Mouse (Mus musculus) limb, embryonic 11.5 days (tissue): ENCODE data around the gene Tbcd. TPM values are rescaled to one million over a fixed set of nuclear protein-coding genes. Genes with fewer than 3 reads are reported as not detected.

Experiments used
- ATAC-seq: fragments of 200-750 bp; cut with Nextera tagmentation; 2 replicates; pipeline ENCODE4 v1.8.0; 2017; ENCODE audit warnings: low read depth; ENCODE audit not compliant: insufficient number of reproducible peaks, low FRiP score, low TSS enrichment
- DNase-seq: peaks from one replicate; pipeline ENCODE4 v3.0.0-alpha.2; 2015; ENCODE audit warnings: low spot score
- H3K27ac ChIP-seq: fragments of 300-500 bp; sonication (generic); replicated peaks from 2 replicates; pipeline ENCODE4 v1.5.1; 2014; ENCODE audit warnings: low read depth, mild to moderate bottlenecking, low read length
- H3K27me3 ChIP-seq: fragments of 300-500 bp; sonication (generic); 2 replicates; pipeline ENCODE4 v1.6.1; 2014; ENCODE audit warnings: mild to moderate bottlenecking, low read length, mixed read lengths; ENCODE audit not compliant: control insufficient read depth, insufficient read depth
- H3K36me3 ChIP-seq: fragments of 300-500 bp; sonication (generic); 2 replicates; pipeline ENCODE4 v1.6.1; 2014; ENCODE audit warnings: mild to moderate bottlenecking, low read length, moderate library complexity, mixed read lengths; ENCODE audit not compliant: control insufficient read depth, insufficient read depth
- H3K4me1 ChIP-seq: fragments of 300-500 bp; sonication (generic); 2 replicates; pipeline ENCODE4 v1.6.1; 2014; ENCODE audit warnings: low read length, mixed read lengths; ENCODE audit not compliant: control insufficient read depth, insufficient read depth
- H3K4me2 ChIP-seq: fragments of 300-500 bp; sonication (generic); 2 replicates; pipeline ENCODE4 v1.6.1; 2014; ENCODE audit warnings: low read depth, mild to moderate bottlenecking, moderate library complexity; ENCODE audit not compliant: severe bottlenecking
- H3K4me3 ChIP-seq: fragments of 300-500 bp; sonication (generic); 2 replicates; pipeline ENCODE4 v1.5.1; 2014; ENCODE audit warnings: low read depth, low read length
- H3K9ac ChIP-seq: fragments of 300-500 bp; sonication (generic); 2 replicates; pipeline ENCODE4 v1.6.1; 2014; ENCODE audit warnings: mild to moderate bottlenecking, low read length
- H3K9me3 ChIP-seq: fragments of 300-500 bp; sonication (generic); 2 replicates; pipeline ENCODE4 v1.6.1; 2016; ENCODE audit warnings: low read length; ENCODE audit not compliant: control insufficient read depth
- WGBS: fragments of 180-500 bp; shearing (Covaris S2); extraction: QIAGEN DNeasy Blood & Tissue Kit; methylation state at CpG from one replicate; pipeline ENCODE4 v1.1.7; 2014; 5-methylcytosine and 5-hydroxymethylcytosine counted together
- polyA plus RNA-seq: library from polyadenylated mRNA; unstranded; fragments of >200 nt; fragmentation: Nextera tagmentation; extraction: Ambion mirVana; gene quantifications from 2 replicates; pipeline ENCODE4 v1.2.1, GENCODE M21; 2014

Gene Tbcd
- polyA plus RNA-seq, 1 experiment from 2014 or later, result 35.4 TPM

DNA sequence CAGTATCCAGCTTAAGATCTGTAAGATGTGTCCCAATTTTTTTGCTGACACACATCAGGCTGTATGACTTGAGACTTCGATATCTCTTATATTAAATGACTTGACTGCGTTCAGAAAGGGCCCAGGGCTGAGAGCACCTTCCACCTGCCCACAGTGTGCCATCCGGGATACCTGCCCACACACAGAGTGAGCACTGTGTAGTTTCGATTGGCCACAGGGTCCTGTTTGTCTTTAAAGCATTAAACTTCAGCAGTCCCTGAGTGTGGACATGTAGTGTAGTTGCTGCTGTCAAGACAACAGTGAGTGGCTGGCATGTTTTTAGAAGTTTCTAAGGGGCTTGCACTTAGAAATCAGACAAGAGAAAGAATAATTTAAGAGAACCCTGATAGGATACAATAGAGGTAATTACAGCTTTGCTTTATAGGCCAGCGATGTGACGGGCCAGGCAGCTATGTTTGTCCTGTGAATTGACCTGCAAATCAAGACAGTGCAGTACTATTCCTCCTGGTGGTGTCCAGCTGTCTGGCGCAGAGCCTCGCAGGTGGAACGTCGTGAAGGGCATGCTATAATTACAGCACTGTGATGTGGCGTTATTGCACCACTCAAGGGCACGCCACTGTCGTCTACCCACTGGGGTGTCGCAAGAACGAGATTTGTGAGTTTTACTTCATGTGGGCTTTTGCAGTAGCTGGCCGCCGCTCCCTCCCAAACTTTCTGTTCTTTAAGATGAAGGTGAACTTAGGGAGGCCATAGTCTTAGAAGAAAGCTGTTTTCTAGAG, 66.1 kb downstream of the Tbcd start:
- no peaks in the 10 kb centered on the region for H3K36me3 ChIP-seq
- H3K27me3 ChIP-seq, result no peaks in the 10 kb centered on the region
- no peak for ATAC-seq
- no peaks in the 10 kb centered on the region for H3K9me3 ChIP-seq
- WGBS, result 78% methylated on average over 17 of the region's 17 CpGs
- H3K4me3 ChIP-seq, result no peak overlapping the region
- no peak for DNase-seq
- no peaks in the 10 kb centered on the region for H3K4me1 ChIP-seq
- H3K27ac ChIP-seq, result no peak overlapping the region
- H3K4me2 ChIP-seq, result no peak overlapping the region
- H3K9ac ChIP-seq, result no peak overlapping the region

DNA sequence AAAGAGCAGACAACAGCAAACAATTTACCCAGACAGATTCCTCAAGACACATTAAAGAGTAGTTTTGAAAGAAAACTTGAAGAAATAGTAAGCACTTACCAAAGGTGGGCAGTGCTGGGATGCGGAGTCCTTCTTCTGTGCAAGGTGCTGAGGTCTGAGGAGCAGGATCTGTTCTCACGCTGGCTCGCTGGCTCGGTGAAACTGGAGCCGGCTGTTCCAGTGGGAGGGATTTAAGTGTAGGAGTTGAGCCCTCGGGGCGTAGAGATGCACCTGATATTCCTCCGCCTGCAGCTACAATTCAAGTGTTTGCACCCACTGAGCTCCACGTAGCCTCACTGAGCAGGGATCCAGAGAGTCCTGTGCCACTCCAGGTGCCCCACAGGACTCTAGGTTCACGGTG, 67.4 kb downstream of the Tbcd start, which contains the start of gene Zfp750:
Gene Zfp750, minus strand, starts transcription at position 203 of the 400 bp plus-strand sequence.
- H3K9ac ChIP-seq, result no peak within 1 kb of the TSS
- H3K27ac ChIP-seq, result no peak within 1 kb of the TSS

DNA sequence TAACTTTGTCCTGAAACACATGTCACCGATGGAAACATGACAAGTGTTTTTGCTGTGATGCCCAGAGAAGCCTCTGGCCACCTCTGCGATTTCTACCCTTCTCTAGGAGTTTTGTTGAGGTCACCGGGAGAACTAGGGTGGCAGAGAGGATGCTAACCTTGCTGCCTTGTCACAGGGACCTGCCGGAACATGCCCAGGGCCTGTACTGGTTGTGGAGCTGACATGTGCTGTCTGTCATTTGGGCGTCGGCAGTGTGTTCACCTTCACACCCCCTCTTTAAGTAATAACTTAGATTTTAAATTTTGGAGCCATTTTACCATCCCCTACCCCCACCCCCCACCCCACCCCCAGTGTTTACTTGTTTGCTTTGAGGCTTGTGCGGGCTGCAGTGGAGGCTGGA, 68.0 kb downstream of the Tbcd start:
- Histone ChIP-seq H3K4me2 (no peak overlapping the region), H3K27me3 (no peaks in the 10 kb centered on the region), H3K9ac (no peak overlapping the region), H3K27ac (no peak overlapping the region), H3K4me1 (no peaks in the 10 kb centered on the region), H3K4me3 (no peak overlapping the region), H3K36me3 (no peaks in the 10 kb centered on the region), H3K9me3 (no peaks in the 10 kb centered on the region)
- ATAC-seq (no peak), DNase-seq (no peak)
- WGBS, result 86% methylated on average over 7 of the region's 7 CpGs

More for the DNA sequence above, 67.4 kb downstream of the Tbcd start, which contains the start of gene Zfp750:
- DNase-seq, result peak; percentile 36
- Histone ChIP-seq H3K4me2 (no peak within 1 kb of the TSS), H3K9me3 (no peaks in the 10 kb centered on the region), H3K4me3 (no peak within 1 kb of the TSS), H3K36me3 (no peaks in the 10 kb centered on the region), H3K4me1 (no peaks in the 10 kb centered on the region), H3K27me3 (no peaks in the 10 kb centered on the region)
- no peak for ATAC-seq
- WGBS, result 45% methylated on average over 10 of the region's 10 CpGs

- WGBS, result 91% methylated on average over 2 of the region's 2 CpGs
- no peaks in the 10 kb centered on the region for H3K9me3 ChIP-seq
- ATAC-seq (no peak), DNase-seq (no peak)
- no peaks in the 10 kb centered on the region for H3K4me1 ChIP-seq
- H3K27me3 ChIP-seq, result no peaks in the 10 kb centered on the region
- no peak overlapping the region for H3K27ac ChIP-seq
- no peak overlapping the region for H3K4me3 ChIP-seq
- H3K36me3 ChIP-seq, result no peaks in the 10 kb centered on the region
- no peak overlapping the region for H3K9ac ChIP-seq
- H3K4me2 ChIP-seq, result no peak overlapping the region
These were observed 69.0 kb downstream of the Tbcd start for GRCm38 (mm10) chr11:121520761-121521160.

- 86% methylated on average over 4 of the region's 4 CpGs for WGBS
- Histone ChIP-seq H3K27ac (no peak overlapping the region), H3K4me3 (no peak overlapping the region), H3K9ac (no peak overlapping the region), H3K27me3 (no peaks in the 10 kb centered on the region), H3K4me1 (no peaks in the 10 kb centered on the region), H3K9me3 (no peaks in the 10 kb centered on the region), H3K36me3 (no peaks in the 10 kb centered on the region), H3K4me2 (no peak overlapping the region)
- no peak for DNase-seq
- ATAC-seq, result no peak
These were observed 70.5 kb downstream of the Tbcd start for GRCm38 (mm10) chr11:121522156-121522762.

GRCm38 (mm10) chr11:121524191-121524590, 72.4 kb downstream of the Tbcd start:
- Histone ChIP-seq H3K4me1 (no peaks in the 10 kb centered on the region), H3K27me3 (no peaks in the 10 kb centered on the region), H3K4me3 (no peak overlapping the region), H3K4me2 (no peak overlapping the region), H3K9me3 (no peaks in the 10 kb centered on the region), H3K9ac (no peak overlapping the region), H3K36me3 (no peaks in the 10 kb centered on the region), H3K27ac (no peak overlapping the region)
- DNase-seq (no peak), ATAC-seq (no peak)
- WGBS, result 85% methylated on average over 7 of the region's 7 CpGs

DNA sequence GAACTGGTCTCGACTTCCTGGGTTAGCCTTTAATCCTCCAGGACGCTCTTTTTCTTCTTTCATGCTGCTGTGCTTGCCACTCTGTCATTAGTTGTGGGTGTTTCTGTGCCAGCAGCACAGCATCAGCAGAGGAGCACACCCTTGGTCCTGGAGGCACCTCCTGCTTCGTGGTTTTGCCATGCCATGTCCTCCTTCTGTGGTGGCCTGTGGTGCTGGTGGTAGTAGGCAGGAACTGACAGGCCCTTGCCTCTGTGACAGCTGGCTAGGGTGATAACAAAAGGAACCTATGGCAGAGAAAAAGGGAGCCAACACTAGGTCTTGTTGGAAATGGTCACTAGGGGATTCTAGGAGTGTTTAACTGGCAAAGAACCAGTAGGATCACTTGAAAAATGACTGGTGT, 78.0 kb downstream of the Tbcd start:
- Histone ChIP-seq H3K27ac (no peak overlapping the region), H3K4me2 (no peak overlapping the region), H3K9ac (no peak overlapping the region), H3K36me3 (no peaks in the 10 kb centered on the region), H3K9me3 (no peaks in the 10 kb centered on the region), H3K27me3 (no peaks in the 10 kb centered on the region), H3K4me3 (no peak overlapping the region), H3K4me1 (peaks cover 3% of the 10 kb centered on the region; the same call in 1 of the 2 replicates)
- 94% methylated on average over 3 of the region's 3 CpGs for WGBS
- no peak for ATAC-seq
- no peak for DNase-seq

DNA sequence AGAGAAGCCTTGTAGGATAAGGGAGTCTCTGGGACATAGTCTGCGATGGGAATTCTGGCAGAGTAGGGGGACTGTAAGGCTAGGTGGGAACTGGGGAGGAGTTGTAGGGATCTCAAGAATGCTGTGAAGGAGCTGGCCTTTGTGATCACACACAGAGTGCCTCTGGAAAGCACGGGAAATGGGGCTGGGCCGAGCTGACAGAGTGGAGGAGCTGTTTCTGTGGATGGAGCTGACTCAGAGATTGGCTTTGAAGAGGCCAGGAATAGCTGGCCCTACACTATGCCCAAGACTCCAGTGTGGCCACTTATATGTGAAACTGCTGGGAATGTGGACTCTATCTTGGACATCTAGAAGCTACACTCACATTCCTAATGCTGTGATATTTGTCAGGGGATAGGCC, 84.8 kb downstream of the Tbcd start:
- no peak overlapping the region for H3K27ac ChIP-seq
- no peak overlapping the region for H3K9ac ChIP-seq
- WGBS, result 37% methylated on average over 3 of the region's 3 CpGs
- H3K4me2 ChIP-seq, result no peak overlapping the region
- H3K36me3 ChIP-seq, result no peaks in the 10 kb centered on the region
- H3K4me1 ChIP-seq, result peaks cover 7% of the 10 kb centered on the region; the same call in 1 of the 2 replicates
- H3K27me3 ChIP-seq, result no peaks in the 10 kb centered on the region
- ATAC-seq (no peak), DNase-seq (no peak)
- no peak overlapping the region for H3K4me3 ChIP-seq
- no peaks in the 10 kb centered on the region for H3K9me3 ChIP-seq
